Mouse (Mus musculus) heart, postnatal 10 days (tissue): ENCODE data around the gene Cyp8b1. TPM values are rescaled to one million over a fixed set of nuclear protein-coding genes. Genes with fewer than 3 reads are reported as not detected.

Experiments used
- DNase-seq, 2 experiments: peaks; one replicate each; pipeline ENCODE4 v3.0.0; 2021
- intact Hi-C: fragments of 180-260 bp; cut with DNase I; formaldehyde crosslinking; loops from one replicate; pipeline ENCODE4 v1.15.1; 2025
- total RNA-seq, 2 experiments: library from RNA; stranded (reverse); gene quantifications; 2 replicates each; pipeline ENCODE4 v1.2.3; 2021

Cyp8b1 gene
- total RNA-seq, 2 experiments from 2014 or later: not detected

- DNase-seq: peak in 1 of 2 experiments; percentile 39
- intact Hi-C loops: no loop called here
Measured at GRCm38 (mm10) chr9:121894447-121894846, 21.7 kb downstream of the Cyp8b1 start.

GRCm38 (mm10) chr9:121892057-121892687 lies 23.9 kb downstream of the Cyp8b1 start:
- intact Hi-C loops: no loop called here
- no peak for DNase-seq

GRCm38 (mm10) chr9:121891301-121891700 lies 24.8 kb downstream of the Cyp8b1 start:
- intact Hi-C loops: no loop called here
- DNase-seq: no peak

GRCm38 (mm10) chr9:121890441-121890941 lies 25.6 kb downstream of the Cyp8b1 start:
- intact Hi-C loops: no loop called here
- peak; percentile 80 for DNase-seq

GRCm38 (mm10) chr9:121889927-121890440 lies 26.1 kb downstream of the Cyp8b1 start:
- DNase-seq: peak in 1 of 2 experiments; percentile 59
- intact Hi-C loops: no loop called here

GRCm38 (mm10) chr9:121882015-121882457 lies 34.1 kb downstream of the Cyp8b1 start:
- DNase-seq: peak in 1 of 2 experiments; percentile 50
- intact Hi-C loops: no loop called here

GRCm38 (mm10) chr9:121881301-121881700 lies 34.8 kb downstream of the Cyp8b1 start:
- intact Hi-C loops: loop anchor here (1.0 kb wide), 1 partner anchor 103 kb away; no protein-coding TSS in a partner anchor
- no peak for DNase-seq

GRCm38 (mm10) chr9:121880840-121881239 lies 35.3 kb downstream of the Cyp8b1 start:
- intact Hi-C loops: loop anchor here (1.0 kb wide), 1 partner anchor 103 kb away; no protein-coding TSS in a partner anchor
- peak; percentile 74 to 85 for DNase-seq

- DNase-seq: peak; percentile 78 to 80
- intact Hi-C loops: loop anchor here (1.0 kb wide), 2 partner anchors 31 to 46 kb away; no protein-coding TSS in a partner anchor
Measured at GRCm38 (mm10) chr9:121877052-121877740, 38.9 kb downstream of the Cyp8b1 start.

GRCm38 (mm10) chr9:121873578-121873977 lies 42.5 kb downstream of the Cyp8b1 start:
- intact Hi-C loops: no loop called here
- no peak for DNase-seq

GRCm38 (mm10) chr9:121872062-121872683 lies 43.9 kb downstream of the Cyp8b1 start:
- intact Hi-C loops: no loop called here
- no peak for DNase-seq

- no peak for DNase-seq
- intact Hi-C loops: no loop called here
Measured at GRCm38 (mm10) chr9:121869973-121870515, 46.1 kb downstream of the Cyp8b1 start.

GRCm38 (mm10) chr9:121869432-121869831 lies 46.7 kb downstream of the Cyp8b1 start:
- no peak for DNase-seq
- intact Hi-C loops: no loop called here

GRCm38 (mm10) chr9:121868236-121868635 lies 47.9 kb downstream of the Cyp8b1 start:
- intact Hi-C loops: no loop called here
- no peak for DNase-seq

- intact Hi-C loops: no loop called here
- peak; percentile 45 to 52 for DNase-seq
Measured at GRCm38 (mm10) chr9:121867632-121868031, 48.5 kb downstream of the Cyp8b1 start.

- intact Hi-C loops: no loop called here
Measured at GRCm38 (mm10) chr9:121865425-121866008, 50.6 kb downstream of the Cyp8b1 start.

GRCm38 (mm10) chr9:121864837-121865236 lies 51.3 kb downstream of the Cyp8b1 start:
- intact Hi-C loops: no loop called here
- DNase-seq: no peak

More at GRCm38 (mm10) chr9:121865425-121866008, 50.6 kb downstream of the Cyp8b1 start:
- no peak for DNase-seq
